ENCODE assay signal across 8 mouse cellular contexts in the genomic region with DNA sequence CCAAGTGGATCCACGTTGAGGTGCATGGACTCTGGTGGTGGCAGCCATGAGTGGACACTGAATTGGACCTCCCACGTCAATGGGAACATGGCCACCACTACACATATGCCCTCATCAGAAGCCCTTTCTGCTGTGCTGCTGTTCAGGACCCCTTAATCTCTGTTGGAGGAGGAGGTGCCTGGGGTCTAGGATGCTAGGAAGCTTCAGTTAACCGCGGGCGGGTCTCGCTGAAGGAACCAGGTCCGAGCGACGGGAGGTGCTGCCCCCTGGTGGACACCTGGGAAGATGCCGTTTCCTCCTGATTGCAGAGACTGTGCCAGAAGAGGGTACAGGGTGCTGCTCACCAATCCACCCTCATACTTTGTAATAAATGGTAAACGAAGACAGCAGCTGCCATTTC. TPM values are rescaled to one million over a fixed set of nuclear protein-coding genes. Genes with fewer than 3 reads are reported as not detected.
DNase-seq lines count a peak whose midpoint lies in the region; ATAC-seq and TF ChIP-seq lines count a peak whose summit lies in the region.

No protein-coding gene starts in this region.

- peaks cover 12% of the 10 kb centered on the region for H3K4me1 ChIP-seq in liver, postnatal 0 days (ENCODE audit: insufficient read depth)
- peaks cover 6% of the 10 kb centered on the region for H3K4me1 ChIP-seq in neural tube, embryonic 13.5 days (replicated peaks)

- peak overlapping the region; percentile 47; the same call in 1 of the 2 replicates for H3K4me2 ChIP-seq in liver, postnatal 0 days (ENCODE audit: low read depth, low read length)
- peak overlapping the region; percentile 21; the same call in 1 of the 2 replicates for H3K4me2 ChIP-seq in neural tube, embryonic 13.5 days

- no peak overlapping the region for H3K9ac ChIP-seq in liver, postnatal 0 days (replicated peaks)
- no peak overlapping the region for H3K9ac ChIP-seq in neural tube, embryonic 13.5 days

- H3K27ac ChIP-seq in liver, postnatal 0 days (ENCODE audit: low read depth): 0 out of 2 replicates have a peak overlapping the region, but pooled peaks have one; percentile 53
- H3K27ac ChIP-seq in neural tube, embryonic 13.5 days (replicated peaks): no peak overlapping the region

- ATAC-seq in liver, postnatal 0 days: no peak
- ATAC-seq in neural tube, embryonic 13.5 days (ENCODE audit: low read depth): 0 out of 2 replicates have a peak, but pooled peaks have one; percentile 29

- no peaks in the 10 kb centered on the region for H3K27me3 ChIP-seq in liver, postnatal 0 days (ENCODE audit: insufficient read depth, low read length)
- 0 out of 2 replicates have a peak, but pooled peaks cover 5% of the 10 kb centered on the region for H3K27me3 ChIP-seq in neural tube, embryonic 13.5 days

- peaks cover 54% of the 10 kb centered on the region for H3K36me3 ChIP-seq in liver, postnatal 0 days (replicated peaks; ENCODE audit: insufficient read depth, low read length)
- no peaks in the 10 kb centered on the region for H3K36me3 ChIP-seq in neural tube, embryonic 13.5 days

- peak; percentile 92 for TF ChIP-seq CTCF in liver, postnatal 0 days (IDR thresholded peaks at IDR 0.05; ENCODE audit: low read depth)

- peak; percentile 76 for DNase-seq in urinary bladder, postnatal 25 days (ENCODE audit: low spot score)
- no peak for DNase-seq in urinary bladder, adult 2 months (ENCODE audit: low spot score)
- DNase-seq in cerebellum, adult 9-11 months: peak; percentile 62
- DNase-seq in frontal cortex, postnatal 25 days (ENCODE audit: low spot score in 2 of 2): peak; percentile 61 to 70
- DNase-seq in kidney, adult 9 months: peak; percentile 52
- DNase-seq in liver, postnatal 0 days: peak; percentile 87
- peak; percentile 81 for DNase-seq in thymus, postnatal 0 days (ENCODE audit: low spot score)

- 14% methylated on average over 11 of the region's 11 CpGs for WGBS in liver, postnatal 0 days (ENCODE audit: insufficient replicate concordance)
- WGBS in neural tube, embryonic 13.5 days: 9% methylated on average over 11 of the region's 11 CpGs

- no peak overlapping the region for H3K4me3 ChIP-seq in liver, postnatal 0 days (ENCODE audit: low read depth, low read length)
- H3K4me3 ChIP-seq in neural tube, embryonic 13.5 days: no peak overlapping the region

- H3K9me3 ChIP-seq in liver, postnatal 0 days (ENCODE audit: low read length): no peaks in the 10 kb centered on the region
- no peaks in the 10 kb centered on the region for H3K9me3 ChIP-seq in neural tube, embryonic 13.5 days

- TF ChIP-seq EP300 in liver, postnatal 0 days (IDR thresholded peaks at IDR 0.05; ENCODE audit: low read depth): no peak

RNA-seq across cellular contexts. Expression of gene Smg9, which starts 14.6 kb away (rescaled TPM):
- polyA plus RNA-seq in urinary bladder, adult 2 months (2012; rRNA removed): 37.6 and 37.7 TPM in 2 replicates
- 8.2 and 8.7 TPM in 2 replicates for polyA plus RNA-seq in liver, postnatal 0 days (2015; fragmentation: Nextera tagmentation; extraction: Ambion mirVana)
- 36.2 and 37.7 TPM in 2 replicates for polyA plus RNA-seq in neural tube, embryonic 13.5 days (2015; fragmentation: Nextera tagmentation; extraction: Ambion mirVana)
- polyA plus RNA-seq in thymus, postnatal 0 days (2015; fragmentation: Nextera tagmentation; extraction: Ambion mirVana): 30.2 and 33.3 TPM in 2 replicates

RNA-seq across cellular contexts. Expression of gene Kcnn4, which starts 14.8 kb away (rescaled TPM):
- 47.4 and 50.6 TPM in 2 replicates for polyA plus RNA-seq in urinary bladder, adult 2 months (2012; rRNA removed)
- polyA plus RNA-seq in liver, postnatal 0 days (2015; fragmentation: Nextera tagmentation; extraction: Ambion mirVana): 41.0 and 41.9 TPM in 2 replicates
- 2.1 and 2.2 TPM in 2 replicates for polyA plus RNA-seq in neural tube, embryonic 13.5 days (2015; fragmentation: Nextera tagmentation; extraction: Ambion mirVana)
- 105 and 120 TPM in 2 replicates for polyA plus RNA-seq in thymus, postnatal 0 days (2015; fragmentation: Nextera tagmentation; extraction: Ambion mirVana)

RNA-seq across cellular contexts. Expression of gene Lypd5, which starts 35.8 kb away (rescaled TPM):
- not detected in 2 replicates for polyA plus RNA-seq in urinary bladder, adult 2 months (2012; rRNA removed)
- 0.06 TPM in 1 of 2 replicates, not detected in the other for polyA plus RNA-seq in liver, postnatal 0 days (2015; fragmentation: Nextera tagmentation; extraction: Ambion mirVana)
- not detected in 2 replicates for polyA plus RNA-seq in neural tube, embryonic 13.5 days (2015; fragmentation: Nextera tagmentation; extraction: Ambion mirVana)
- 0.05 TPM in 1 of 2 replicates, not detected in the other for polyA plus RNA-seq in thymus, postnatal 0 days (2015; fragmentation: Nextera tagmentation; extraction: Ambion mirVana)

RNA-seq across cellular contexts. Expression of gene Tescl, which starts 51.1 kb away (rescaled TPM):
- 0.19 TPM in 2 replicates for polyA plus RNA-seq in urinary bladder, adult 2 months (2012; rRNA removed)
- polyA plus RNA-seq in liver, postnatal 0 days (2015; fragmentation: Nextera tagmentation; extraction: Ambion mirVana): not detected in 2 replicates
- 0.31 TPM in 1 of 2 replicates, not detected in the other for polyA plus RNA-seq in neural tube, embryonic 13.5 days (2015; fragmentation: Nextera tagmentation; extraction: Ambion mirVana)
- polyA plus RNA-seq in thymus, postnatal 0 days (2015; fragmentation: Nextera tagmentation; extraction: Ambion mirVana): not detected in 2 replicates

Comparison
In these comparisons a context has a peak if more than half of its experiments do, and no peak if none do; other contexts are left out.
1. RNA of gene Kcnn4, which starts 14.8 kb away (polyA plus RNA-seq): 105 to 120 TPM in thymus, postnatal 0 days, 47.4 to 50.6 TPM in urinary bladder, adult 2 months and 41.0 to 41.9 TPM in liver, postnatal 0 days; 2.1 to 2.2 TPM in neural tube, embryonic 13.5 days; every median in the first group is over 10 times any median in the second.